In the genomic region with DNA sequence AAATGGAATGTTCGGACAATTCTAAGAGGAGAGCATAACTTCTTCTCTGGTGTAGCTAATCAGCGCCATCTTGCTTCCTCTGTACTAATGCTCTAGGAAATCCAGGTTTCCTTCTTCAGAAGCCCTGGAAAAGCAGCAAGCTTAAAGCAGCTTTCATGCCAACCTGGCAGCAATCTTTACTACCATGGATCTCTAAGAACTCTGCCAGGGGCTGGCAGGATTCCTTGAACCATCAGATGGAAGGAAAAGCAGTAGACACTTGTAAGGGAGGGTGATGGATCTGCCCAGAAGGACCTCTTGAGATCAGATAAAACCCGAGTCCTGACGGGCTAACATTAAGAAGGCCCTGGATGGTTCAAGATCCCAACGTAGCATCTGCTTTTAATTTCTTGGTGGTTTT, we compare ENCODE assay signal across 21 mouse cellular contexts. TPM values are rescaled to one million over a fixed set of nuclear protein-coding genes. Genes with fewer than 3 reads are reported as not detected.
DNase-seq lines count a peak whose midpoint lies in the region; TF ChIP-seq lines count a peak whose summit lies in the region.
"Had no signal": no experiment of that assay in that cellular context is flagged by ENCODE, and none has a peak within 500 bp of the region (broad histone marks: within the 10 kb centered on the region; RNA-seq: fewer than 3 reads in every experiment).

No protein-coding gene starts in this region.

- H3K4me3 ChIP-seq in gastrocnemius, adult 2 months: no peak overlapping the region
- no peak overlapping the region for H3K4me3 ChIP-seq in limb, embryonic 10.5 days
- H3K4me3 ChIP-seq: liver, embryonic 13.5 days; lung, embryonic 15.5 days; midbrain, embryonic 13.5 days; myocyte; neural tube, embryonic 15.5 days; stomach, embryonic 15.5 days had no signal

- no peaks in the 10 kb centered on the region for H3K27me3 ChIP-seq in limb, embryonic 10.5 days (ENCODE audit: low read depth, poor library complexity, severe bottlenecking)
- H3K27me3 ChIP-seq: liver, embryonic 13.5 days; lung, embryonic 15.5 days; midbrain, embryonic 13.5 days; neural tube, embryonic 15.5 days; stomach, embryonic 15.5 days had no signal

- no peak overlapping the region for H3K27ac ChIP-seq in gastrocnemius, adult 2 months
- H3K27ac ChIP-seq in limb, embryonic 10.5 days: no peak overlapping the region
- H3K27ac ChIP-seq: liver, embryonic 13.5 days; lung, embryonic 15.5 days; macrophage; midbrain, embryonic 13.5 days; neural tube, embryonic 15.5 days; stomach, embryonic 15.5 days had no signal

- 91% methylated on average over 5 of the region's 5 CpGs for WGBS in limb, embryonic 10.5 days

- H3K9me3 ChIP-seq in limb, embryonic 10.5 days (replicated peaks): no peaks in the 10 kb centered on the region
- H3K9me3 ChIP-seq: liver, embryonic 13.5 days; lung, embryonic 15.5 days; midbrain, embryonic 13.5 days; neural tube, embryonic 15.5 days; stomach, embryonic 15.5 days had no signal

- intact Hi-C loops in gastrocnemius, adult 2 months (cut with DNase I): no loop called here

- H3K4me1 ChIP-seq in limb, embryonic 10.5 days: no peaks in the 10 kb centered on the region
- H3K4me1 ChIP-seq: liver, embryonic 13.5 days; lung, embryonic 15.5 days; midbrain, embryonic 13.5 days; neural tube, embryonic 15.5 days; stomach, embryonic 15.5 days had no signal

- DNase-seq in adrenal gland, postnatal 10 days: peak; percentile 61
- no peak for DNase-seq in adrenal gland, postnatal 36 days
- peak; percentile 41 for DNase-seq in gastrocnemius, adult 2 months
- no peak for DNase-seq in gastrocnemius, postnatal 4 days (ENCODE audit: low spot score in 2 of 2)
- peak; percentile 77 to 79 for DNase-seq in right cerebral cortex, postnatal 10 days (ENCODE audit: low spot score in 2 of 2)
- DNase-seq in right cerebral cortex, postnatal 36 days (ENCODE audit: low spot score in 2 of 2): no peak
- DNase-seq in cerebellum, postnatal 14 days: peak; percentile 89
- no peak for DNase-seq in limb, embryonic 10.5 days (ENCODE audit: low spot score)
- DNase-seq: gastrocnemius, postnatal 36 days; kidney, adult 8-10 months; kidney, postnatal 25 days; liver, embryonic 13.5 days; spleen, adult 18-20 months; thymus, adult 2 months had no signal

- H3K36me3 ChIP-seq in limb, embryonic 10.5 days: peaks cover 17% of the 10 kb centered on the region; the same call in 1 of the 2 replicates
- H3K36me3 ChIP-seq: liver, embryonic 13.5 days; stomach, embryonic 15.5 days had no signal

- no peak for TF ChIP-seq CTCF in gastrocnemius, adult 2 months (IDR thresholded peaks at IDR 0.05)

RNA-seq across cellular contexts. Expression of a gene that starts 27.2 kb away (rescaled TPM):
- 10 to 100 TPM in 1 of 2 experiments, 1 to 10 TPM in 1; 5.6 to 11.8 TPM for total RNA-seq in adrenal gland, postnatal 10 days (2021)
- 1 to 10 TPM; 6.2 to 7.5 TPM for total RNA-seq in adrenal gland, postnatal 36 days (2021)
- total RNA-seq in gastrocnemius, adult 2 months (2021): 1 to 10 TPM in 1 of 2 experiments, under 1 TPM in 1; 0.64 to 2.4 TPM
- total RNA-seq in gastrocnemius, postnatal 4 days (2021): 10 to 100 TPM; 44.8 to 59.4 TPM
- polyA plus RNA-seq in limb, embryonic 10.5 days (2016; fragmentation: Nextera tagmentation; extraction: Ambion mirVana): 0.08 and 0.15 TPM in 2 replicates
- total RNA-seq: MEL had no signal

Comparison
In these comparisons a context has a peak if more than half of its experiments do, and no peak if none do; other contexts are left out.
1. DNase-seq: peak in adrenal gland, postnatal 10 days (single experiment), gastrocnemius, adult 2 months (single experiment), right cerebral cortex, postnatal 10 days (2 of 2) and cerebellum, postnatal 14 days (2 of 2); none in adrenal gland, postnatal 36 days (0 of 2), gastrocnemius, postnatal 4 days (0 of 2), right cerebral cortex, postnatal 36 days (0 of 2) and limb, embryonic 10.5 days (single experiment).